Mouse (Mus musculus) MEL (cell line): ENCODE measurements around the gene Fos.

Source experiments
- CHD1 ChIP-seq: IDR thresholded peaks from 2 replicates; pipeline ENCODE4 v1.6.1; 2012; ENCODE audit warnings: low read depth, mild to moderate bottlenecking, inconsistent platforms, low read length, improper control_type of control experiment
- CTCF ChIP-seq, 3 experiments: IDR thresholded peaks in 2 of 3; conservative IDR thresholded peaks in 1 of 3; 2 replicates each; pipeline ENCODE4 v1.5.1; 2011 to 2012; ENCODE audit warnings: low read length in 3 of 3, low read depth in 2 of 3, mild to moderate bottlenecking in 2 of 3, improper control_type of control experiment in 1 of 3, inconsistent platforms in 1 of 3, mixed read lengths in 1 of 3, moderate library complexity in 1 of 3; ENCODE audit not compliant: control insufficient read depth in 1 of 3, insufficient read depth in 1 of 3, poor library complexity in 1 of 3, severe bottlenecking in 1 of 3
- EP300 ChIP-seq, 2 experiments: IDR thresholded peaks; 2 replicates each; pipeline ENCODE4 v1.6.1; 2011; ENCODE audit warnings: improper control_type of control experiment in 2 of 2, low read length in 2 of 2, low read depth in 1 of 2, mild to moderate bottlenecking in 1 of 2
- GABPA ChIP-seq: IDR thresholded peaks from 2 replicates; pipeline ENCODE4 v1.6.1; 2012; ENCODE audit warnings: low read depth, mild to moderate bottlenecking, inconsistent platforms, low read length, improper control_type of control experiment, moderate library complexity
- GATA1 ChIP-seq: IDR thresholded peaks from 2 replicates; pipeline ENCODE4 v1.6.1; 2011; ENCODE audit warnings: low read depth, low read length, improper control_type of control experiment
- HCFC1 ChIP-seq: IDR thresholded peaks from 2 replicates; pipeline ENCODE4 v1.6.1; 2012; ENCODE audit warnings: low read depth, mild to moderate bottlenecking, inconsistent platforms, low read length, improper control_type of control experiment, moderate library complexity
- JUND ChIP-seq: IDR thresholded peaks from 2 replicates; pipeline ENCODE4 v1.6.1; 2011; ENCODE audit warnings: low read depth, mild to moderate bottlenecking, improper control_type of control experiment, low read length
- KAT2A ChIP-seq: conservative IDR thresholded peaks from 2 replicates; pipeline ENCODE4 v1.6.1; 2012; ENCODE audit warnings: low read depth, low read length, improper control_type of control experiment, inconsistent platforms
- MAFK ChIP-seq: IDR thresholded peaks from 2 replicates; pipeline ENCODE4 v1.6.1; 2011; ENCODE audit warnings: low read depth, mild to moderate bottlenecking, low read length, improper control_type of control experiment, borderline replicate concordance
- MEF2A ChIP-seq: IDR thresholded peaks from 2 replicates; pipeline ENCODE4 v1.6.1; 2014; ENCODE audit warnings: low read depth, mild to moderate bottlenecking, inconsistent platforms, low read length, improper control_type of control experiment; ENCODE audit not compliant: poor library complexity, insufficient replicate concordance, severe bottlenecking; ENCODE audit errors: extremely low read depth
- MYC ChIP-seq: IDR thresholded peaks from 2 replicates; pipeline ENCODE4 v1.6.1; 2011; ENCODE audit warnings: low read depth, mild to moderate bottlenecking, low read length, improper control_type of control experiment, moderate library complexity
- POLR2A ChIP-seq, 2 experiments: IDR thresholded peaks; 2 replicates each; pipeline ENCODE4 v1.6.1; 2011 to 2012; ENCODE audit warnings: low read length in 2 of 2, mild to moderate bottlenecking in 2 of 2, control low read depth in 1 of 2, improper control_type of control experiment in 1 of 2, low read depth in 1 of 2, moderate library complexity in 1 of 2; ENCODE audit not compliant: control insufficient read depth in 1 of 2, insufficient read depth in 1 of 2, poor library complexity in 1 of 2
- POLR2AphosphoS5 ChIP-seq: IDR thresholded peaks from 2 replicates; pipeline ENCODE4 v1.6.1; 2012; ENCODE audit warnings: low read depth, borderline replicate concordance, mild to moderate bottlenecking, inconsistent platforms, low read length, moderate library complexity, mixed read lengths
- SMC3 ChIP-seq: IDR thresholded peaks from 2 replicates; pipeline ENCODE4 v1.6.1; 2011; ENCODE audit warnings: low read depth, low read length, improper control_type of control experiment

- TF ChIP-seq CTCF (IDR thresholded peaks at IDR 0.05 in 2 of 3, conservative IDR thresholded peaks at IDR 0.05 in 1 of 3; ENCODE audit: control insufficient read depth in 1 of 3, insufficient read depth in 1 of 3, low read depth in 2 of 3, low read length in 3 of 3, poor library complexity in 1 of 3, severe bottlenecking in 1 of 3) (no peak), KAT2A (no peak), POLR2A (IDR thresholded peaks at IDR 0.05; ENCODE audit: control insufficient read depth in 1 of 2, insufficient read depth in 1 of 2, low read depth in 1 of 2, low read length in 2 of 2, poor library complexity in 1 of 2) (no peak), MEF2A (no peak), JUND (no peak), MYC (no peak), POLR2AphosphoS5 (no peak), EP300 (IDR thresholded peaks at IDR 0.05; ENCODE audit: low read depth in 1 of 2, low read length in 2 of 2) (no peak), HCFC1 (no peak), MAFK (no peak), GABPA (no peak), CHD1 (no peak), GATA1 (no peak), SMC3 (no peak)
Observed at GRCm38 (mm10) chr12:85499001-85499400, 25.3 kb downstream of the Fos start.
